In genomic region chr1:62777320-62778235, GRCm38 (mm10) we compare ENCODE assay signal across 13 mouse cellular contexts.
DNase-seq lines count a peak whose midpoint lies in the region; ATAC-seq and TF ChIP-seq lines count a peak whose summit lies in the region.
"Had no signal": no experiment of that assay in that cellular context is flagged by ENCODE, and none has a peak within 500 bp of the region (broad histone marks: within the 10 kb centered on the region; RNA-seq: fewer than 3 reads in every experiment).

No protein-coding gene starts in this region.

- H3K9me3 ChIP-seq in heart, embryonic 16.5 days (replicated peaks; ENCODE audit: control insufficient read depth, low read length), result no peaks in the 10 kb centered on the region
- H3K9me3 ChIP-seq: forebrain, embryonic 12.5 days had no signal

- H3K4me2 ChIP-seq in heart, embryonic 16.5 days (ENCODE audit: low read depth, low read length), result peak overlapping the region; percentile 18; the same call in 1 of the 2 replicates
- H3K4me2 ChIP-seq: forebrain, embryonic 12.5 days; hindbrain, embryonic 14.5 days had no signal

- H3K79me2 ChIP-seq in C2C12 (ENCODE audit: control insufficient read depth, insufficient read depth), result no peaks in the 10 kb centered on the region

- no peak overlapping the region for H3ac ChIP-seq in C2C12 (ENCODE audit: control insufficient read depth, insufficient read length, low read depth)

- H3K9ac ChIP-seq in heart, embryonic 16.5 days (ENCODE audit: low read length), result no peak overlapping the region
- H3K9ac ChIP-seq: forebrain, embryonic 12.5 days; hindbrain, embryonic 14.5 days; liver, postnatal 0 days had no signal

- H3K36me3 ChIP-seq in heart, embryonic 16.5 days (ENCODE audit: control insufficient read depth, insufficient read depth), result no peaks in the 10 kb centered on the region
- H3K36me3 ChIP-seq in C2C12 (ENCODE audit: control insufficient read depth, insufficient read depth), result peaks cover 37% of the 10 kb centered on the region
- H3K36me3 ChIP-seq: forebrain, embryonic 12.5 days had no signal

- DNase-seq in heart, postnatal 25 days (ENCODE audit: low spot score), result no peak
- DNase-seq in adrenal gland, adult 8-10 months, result peak; percentile 71
- peak; percentile 84 to 85 for DNase-seq in cerebellum, postnatal 25 days
- DNase-seq in urinary bladder, postnatal 36 days (ENCODE audit: low spot score in 2 of 2), result no peak
- DNase-seq in right cerebral cortex, postnatal 25 days, result no peak
- no peak for DNase-seq in gastrocnemius, postnatal 25 days
- DNase-seq: liver, postnatal 0 days; midbrain, embryonic 14.5 days; thymus, adult 2 months had no signal

- no peaks in the 10 kb centered on the region for H3K79me3 ChIP-seq in C2C12 (ENCODE audit: low read depth)

- no peaks in the 10 kb centered on the region for H3K27me3 ChIP-seq in heart, embryonic 16.5 days (ENCODE audit: control insufficient read depth, insufficient read depth, low read length)
- H3K27me3 ChIP-seq in C2C12 (ENCODE audit: control insufficient read depth, insufficient read depth, insufficient read length), result no peaks in the 10 kb centered on the region

- peak overlapping the region; percentile 44 for H3K27ac ChIP-seq in heart, embryonic 16.5 days (ENCODE audit: low read length)
- H3K27ac ChIP-seq: forebrain, embryonic 12.5 days; hindbrain, embryonic 14.5 days had no signal

- no peak for ATAC-seq in heart, embryonic 16.5 days (replicated peaks; ENCODE audit: extremely low read depth, insufficient read depth, low FRiP score)
- ATAC-seq: liver, postnatal 0 days had no signal

- H3K4me1 ChIP-seq in heart, embryonic 16.5 days (ENCODE audit: control insufficient read depth, insufficient read depth, low read length), result peaks cover 30% of the 10 kb centered on the region

- 42% methylated on average over 17 of the region's 17 CpGs for WGBS in heart, embryonic 16.5 days

- no peak for TF ChIP-seq CTCF in C2C12 (IDR thresholded peaks at IDR 0.05; ENCODE audit: control insufficient read depth, insufficient read depth, insufficient read length)

- intact Hi-C loops in heart, postnatal 25 days (cut with DNase I), result no loop called here

- H3K4me3 ChIP-seq in heart, embryonic 16.5 days (ENCODE audit: low read length), result no peak overlapping the region
- no peak overlapping the region for H3K4me3 ChIP-seq in C2C12 (ENCODE audit: insufficient read depth, poor library complexity, severe bottlenecking)
- H3K4me3 ChIP-seq: forebrain, embryonic 12.5 days had no signal

TF ChIP-seq in C2C12, 6 proteins besides CTCF, POLR2A, EP300 and RAD21:
- TF ChIP-seq FOSL1 (IDR thresholded peaks at IDR 0.05; ENCODE audit: insufficient read depth, low read length, poor library complexity, severe bottlenecking), result no peak
- peak; percentile 83 for TF ChIP-seq USF1 (IDR thresholded peaks at IDR 0.05; ENCODE audit: low read depth)
TF ChIP-seq in C2C12: peak in this region for 1.

Comparison
In these comparisons a context has a peak if more than half of its experiments do, and no peak if none do; other contexts are left out.
1. DNase-seq: peak in adrenal gland, adult 8-10 months (single experiment) and cerebellum, postnatal 25 days (2 of 2); none in heart, postnatal 25 days (single experiment), urinary bladder, postnatal 36 days (0 of 2), right cerebral cortex, postnatal 25 days (single experiment) and gastrocnemius, postnatal 25 days (single experiment).